Mouse (Mus musculus) MEL (cell line): ENCODE measurements around the gene Btbd8.

Source experiments
- CHD2 ChIP-seq: IDR thresholded peaks from 2 replicates; pipeline ENCODE4 v1.6.1; 2011; ENCODE audit warnings: low read length, improper control_type of control experiment
- CTCF ChIP-seq, 3 experiments: IDR thresholded peaks in 2 of 3; conservative IDR thresholded peaks in 1 of 3; 2 replicates each; pipeline ENCODE4 v1.5.1; 2011 to 2012; ENCODE audit warnings: low read length in 3 of 3, low read depth in 2 of 3, mild to moderate bottlenecking in 2 of 3, improper control_type of control experiment in 1 of 3, inconsistent platforms in 1 of 3, mixed read lengths in 1 of 3, moderate library complexity in 1 of 3; ENCODE audit not compliant: control insufficient read depth in 1 of 3, insufficient read depth in 1 of 3, poor library complexity in 1 of 3, severe bottlenecking in 1 of 3
- ETS1 ChIP-seq: IDR thresholded peaks from 2 replicates; pipeline ENCODE4 v1.6.1; 2012; ENCODE audit warnings: low read depth, mild to moderate bottlenecking, inconsistent platforms, low read length, improper control_type of control experiment, moderate library complexity
- GATA1 ChIP-seq: IDR thresholded peaks from 2 replicates; pipeline ENCODE4 v1.6.1; 2011; ENCODE audit warnings: low read depth, low read length, improper control_type of control experiment
- MAX ChIP-seq: IDR thresholded peaks from 2 replicates; pipeline ENCODE4 v1.6.1; 2011; ENCODE audit warnings: low read length, improper control_type of control experiment
- MEF2A ChIP-seq: IDR thresholded peaks from 2 replicates; pipeline ENCODE4 v1.6.1; 2014; ENCODE audit warnings: low read depth, mild to moderate bottlenecking, inconsistent platforms, low read length, improper control_type of control experiment; ENCODE audit not compliant: poor library complexity, insufficient replicate concordance, severe bottlenecking; ENCODE audit errors: extremely low read depth
- POLR2A ChIP-seq, 2 experiments: IDR thresholded peaks; 2 replicates each; pipeline ENCODE4 v1.6.1; 2011 to 2012; ENCODE audit warnings: low read length in 2 of 2, mild to moderate bottlenecking in 2 of 2, control low read depth in 1 of 2, improper control_type of control experiment in 1 of 2, low read depth in 1 of 2, moderate library complexity in 1 of 2; ENCODE audit not compliant: control insufficient read depth in 1 of 2, insufficient read depth in 1 of 2, poor library complexity in 1 of 2
- POLR2AphosphoS2 ChIP-seq: IDR thresholded peaks from 2 replicates; pipeline ENCODE4 v1.6.1; 2011; ENCODE audit warnings: low read length, improper control_type of control experiment
- POLR2AphosphoS5 ChIP-seq: IDR thresholded peaks from 2 replicates; pipeline ENCODE4 v1.6.1; 2012; ENCODE audit warnings: low read depth, borderline replicate concordance, mild to moderate bottlenecking, inconsistent platforms, low read length, moderate library complexity, mixed read lengths
- SMC3 ChIP-seq: IDR thresholded peaks from 2 replicates; pipeline ENCODE4 v1.6.1; 2011; ENCODE audit warnings: low read depth, low read length, improper control_type of control experiment
- ZC3H11A ChIP-seq: IDR thresholded peaks from 2 replicates; pipeline ENCODE4 v1.6.1; 2012; ENCODE audit warnings: low read depth, mild to moderate bottlenecking, inconsistent platforms, low read length, improper control_type of control experiment
- ZKSCAN1 ChIP-seq: IDR thresholded peaks from 2 replicates; pipeline ENCODE4 v1.6.1; 2012; ENCODE audit warnings: low read depth, mild to moderate bottlenecking, inconsistent platforms, low read length, improper control_type of control experiment, moderate library complexity

DNA sequence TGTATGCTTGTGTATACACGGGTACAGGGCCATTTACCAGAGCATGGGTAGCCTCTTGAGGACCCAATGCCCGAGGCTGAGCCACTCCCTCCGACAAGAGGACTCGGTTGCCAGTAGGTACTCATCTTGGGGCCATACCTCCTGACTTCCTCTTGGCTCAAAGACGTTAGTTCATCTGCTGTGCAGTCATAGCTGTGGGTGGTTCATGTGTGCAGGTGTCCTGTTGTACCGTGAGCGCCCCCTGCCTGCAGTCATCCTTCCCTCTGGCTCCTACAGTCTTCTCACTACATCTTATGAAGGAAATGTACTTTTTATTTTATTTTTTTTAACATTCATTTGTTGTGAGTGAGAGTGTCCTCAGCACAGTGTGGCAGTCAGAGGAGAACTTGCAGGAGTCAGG lies 75.8 kb downstream of the Btbd8 start:
- TF ChIP-seq CTCF (IDR thresholded peaks at IDR 0.05 in 2 of 3, conservative IDR thresholded peaks at IDR 0.05 in 1 of 3; ENCODE audit: control insufficient read depth in 1 of 3, insufficient read depth in 1 of 3, low read depth in 2 of 3, low read length in 3 of 3, poor library complexity in 1 of 3, severe bottlenecking in 1 of 3) (peak; percentile 73 to 90 (median 89)), POLR2AphosphoS2 (no peak), POLR2AphosphoS5 (no peak), ZKSCAN1 (no peak), MAX (0 out of 2 replicates have a peak, but pooled peaks have one; percentile 30), ZC3H11A (peak; percentile 77), MEF2A (no peak), ETS1 (peak; percentile 18; the same call in 1 of the 2 replicates), POLR2A (IDR thresholded peaks at IDR 0.05; ENCODE audit: control insufficient read depth in 1 of 2, insufficient read depth in 1 of 2, low read depth in 1 of 2, low read length in 2 of 2, poor library complexity in 1 of 2) (no peak), GATA1 (no peak), CHD2 (no peak), SMC3 (peak; percentile 92)
